Mouse (Mus musculus) midbrain, embryonic 10.5 days (tissue): ENCODE measurements around the gene St6galnac5. TPM values are rescaled to one million over a fixed set of nuclear protein-coding genes. Genes with fewer than 3 reads are reported as not detected.

ENCODE experiments used
- DNase-seq: peaks from one replicate; pipeline ENCODE4 v3.0.0-alpha.2; 2017; ENCODE audit warnings: low spot score
- H3K27ac ChIP-seq: fragments of 300-500 bp; sonication (generic); replicated peaks from 2 replicates; pipeline ENCODE4 v1.5.1; 2016; ENCODE audit warnings: mild to moderate bottlenecking
- H3K27me3 ChIP-seq: fragments of 300-500 bp; sonication (generic); 2 replicates; pipeline ENCODE4 v1.6.1; 2016; ENCODE audit warnings: low read depth, mild to moderate bottlenecking; ENCODE audit not compliant: poor library complexity, severe bottlenecking
- H3K36me3 ChIP-seq: fragments of 300-500 bp; sonication (generic); 2 replicates; pipeline ENCODE4 v1.6.1; 2016; ENCODE audit warnings: mild to moderate bottlenecking, moderate library complexity
- H3K4me1 ChIP-seq: fragments of 300-500 bp; sonication (generic); 2 replicates; pipeline ENCODE4 v1.6.1; 2016
- H3K4me3 ChIP-seq: fragments of 300-500 bp; sonication (generic); 2 replicates; pipeline ENCODE4 v1.5.1; 2016; ENCODE audit warnings: mild to moderate bottlenecking, moderate library complexity
- H3K9me3 ChIP-seq: fragments of 300-500 bp; sonication (generic); replicated peaks from 2 replicates; pipeline ENCODE4 v1.6.1; 2016; ENCODE audit warnings: mild to moderate bottlenecking
- WGBS: fragments of 180-500 bp; shearing (Covaris S2); methylation state at CpG from one replicate; pipeline ENCODE4 v1.1.7; 2016; 5-methylcytosine and 5-hydroxymethylcytosine counted together
- polyA plus RNA-seq: library from polyadenylated mRNA; unstranded; fragments of >200 nt; fragmentation: Nextera tagmentation; extraction: Ambion mirVana; gene quantifications from 2 replicates; pipeline ENCODE4 v1.2.1, GENCODE M21; 2016

St6galnac5 gene
- polyA plus RNA-seq, 1 experiment from 2014 or later, result 1.5 TPM

DNA sequence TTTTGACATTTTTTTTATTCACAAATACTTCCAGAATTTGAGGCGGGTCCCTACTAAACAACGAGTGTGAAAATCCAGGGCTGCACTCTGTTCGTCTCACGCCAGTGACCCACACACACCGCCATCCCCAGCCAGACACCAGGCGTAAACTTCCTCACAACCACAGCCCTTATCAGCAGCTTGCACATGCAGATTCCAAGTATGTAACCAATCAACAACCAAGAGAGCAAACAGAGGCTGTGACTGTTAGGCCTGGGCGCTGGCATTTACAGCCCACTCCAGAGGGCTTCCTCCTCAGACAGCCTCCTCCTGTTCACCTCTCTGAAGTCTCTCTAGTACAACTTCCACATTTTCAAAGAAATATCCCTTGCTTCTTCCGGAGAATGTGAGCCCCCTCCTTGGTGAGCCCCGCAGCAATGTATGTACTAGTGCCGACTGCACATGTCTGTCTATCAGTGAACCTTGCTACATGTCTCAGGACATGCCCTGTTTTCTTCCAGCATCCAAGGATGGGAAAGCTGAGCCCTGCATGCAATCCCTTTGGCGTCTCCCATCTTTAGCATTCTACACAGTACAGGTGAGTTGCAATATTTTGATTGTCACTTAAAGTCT, 2.5 kb downstream of the St6galnac5 start:
- H3K27me3 ChIP-seq, result peaks cover 56% of the 10 kb centered on the region
- H3K4me3 ChIP-seq, result no peak overlapping the region
- no peak for DNase-seq
- no peaks in the 10 kb centered on the region for H3K9me3 ChIP-seq
- WGBS, result 74% methylated on average over 11 of the region's 11 CpGs
- H3K4me1 ChIP-seq, result peaks cover 26% of the 10 kb centered on the region
- no peak overlapping the region for H3K27ac ChIP-seq
- H3K36me3 ChIP-seq, result no peaks in the 10 kb centered on the region

DNA sequence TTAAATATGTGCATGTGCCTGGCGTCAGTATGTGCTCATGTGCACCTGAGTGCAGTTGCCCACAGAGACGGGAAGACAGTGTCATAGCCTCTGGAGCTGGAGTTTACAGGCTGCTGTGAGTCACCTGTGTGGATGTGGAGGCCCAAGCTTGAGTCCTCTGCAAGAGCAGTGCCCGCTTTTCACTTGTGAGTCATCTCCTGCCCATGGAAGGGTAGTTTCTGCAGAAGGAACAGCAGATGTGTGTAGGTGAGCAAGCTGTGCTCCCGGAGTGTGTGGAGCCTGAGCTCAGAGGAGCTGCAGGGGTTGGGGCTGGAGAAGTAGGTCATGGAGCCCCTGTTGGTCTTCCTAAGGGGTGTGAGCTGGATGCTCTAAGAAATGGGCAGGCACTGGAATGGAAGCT, 10.7 kb downstream of the St6galnac5 start:
- H3K27me3 ChIP-seq, result no peaks in the 10 kb centered on the region
- WGBS, result 89% methylated on average over 4 of the region's 4 CpGs

DNA sequence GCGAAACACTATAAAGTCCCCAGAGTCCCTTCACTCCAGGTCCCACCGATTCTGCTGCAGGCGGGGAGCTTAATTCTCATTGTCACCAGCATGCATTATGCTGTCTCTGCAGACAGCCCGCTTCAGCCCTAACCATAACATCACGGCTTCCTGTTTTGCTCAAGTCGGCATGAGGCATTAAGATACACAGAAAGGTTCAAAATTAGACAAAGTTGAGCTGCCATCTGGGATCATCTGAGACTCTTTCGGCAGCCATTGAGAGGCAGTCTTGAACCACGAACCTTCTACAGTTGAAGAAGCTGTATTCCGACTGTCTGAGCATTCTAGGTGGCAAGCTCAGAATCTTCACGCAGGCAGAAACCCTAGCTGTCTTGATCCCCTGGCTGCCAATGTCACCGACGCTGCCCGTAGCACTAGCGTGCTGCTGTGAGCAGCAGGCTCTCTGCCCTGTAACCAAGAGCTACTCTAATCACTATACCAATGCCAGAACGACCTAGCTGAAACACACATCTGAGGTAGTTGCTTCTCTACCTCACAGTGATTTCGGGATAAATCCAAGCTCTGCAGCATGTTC, 12.2 kb downstream of the St6galnac5 start:
- WGBS, result 78% methylated on average over 16 of the region's 16 CpGs
- Histone ChIP-seq H3K4me3 (no peak overlapping the region), H3K36me3 (no peaks in the 10 kb centered on the region), H3K9me3 (no peaks in the 10 kb centered on the region), H3K4me1 (no peaks in the 10 kb centered on the region), H3K27me3 (no peaks in the 10 kb centered on the region), H3K27ac (no peak overlapping the region)
- no peak for DNase-seq

More for the DNA sequence above, 10.7 kb downstream of the St6galnac5 start:
- H3K4me1 ChIP-seq, result 0 out of 2 replicates have a peak, but pooled peaks cover 4% of the 10 kb centered on the region
- no peak overlapping the region for H3K4me3 ChIP-seq
- no peak overlapping the region for H3K27ac ChIP-seq
- no peak for DNase-seq
- H3K36me3 ChIP-seq, result no peaks in the 10 kb centered on the region
- no peaks in the 10 kb centered on the region for H3K9me3 ChIP-seq

DNA sequence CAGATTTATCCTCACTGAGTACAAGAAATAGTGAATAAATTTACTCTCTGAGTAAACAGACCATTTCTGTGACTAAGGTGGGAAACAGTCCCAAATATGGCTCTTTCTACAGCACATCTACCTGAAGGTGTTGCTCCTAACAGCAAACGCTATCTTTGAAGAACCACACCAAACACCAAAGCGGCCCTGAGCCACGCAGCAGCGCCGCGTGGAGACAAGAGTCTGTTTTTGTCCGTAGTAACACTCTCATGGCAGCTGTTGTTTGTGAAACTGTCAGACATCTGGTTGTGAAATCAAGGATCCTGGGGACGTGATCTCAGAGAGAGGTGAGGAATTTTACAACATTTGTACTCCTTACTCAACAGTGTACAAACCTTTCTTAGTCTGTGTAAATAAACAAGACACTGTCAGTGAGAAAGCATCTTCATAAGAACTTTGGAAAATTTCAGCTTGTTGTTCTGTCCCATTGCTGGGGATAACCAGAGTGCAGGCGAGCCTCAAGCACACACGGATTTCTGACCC, 20.1 kb downstream of the St6galnac5 start:
- no peak for DNase-seq
- WGBS, result 81% methylated on average over 10 of the region's 10 CpGs
- Histone ChIP-seq H3K4me1 (no peaks in the 10 kb centered on the region), H3K4me3 (no peak overlapping the region), H3K36me3 (no peaks in the 10 kb centered on the region), H3K27me3 (no peaks in the 10 kb centered on the region), H3K27ac (no peak overlapping the region), H3K9me3 (no peaks in the 10 kb centered on the region)

DNA sequence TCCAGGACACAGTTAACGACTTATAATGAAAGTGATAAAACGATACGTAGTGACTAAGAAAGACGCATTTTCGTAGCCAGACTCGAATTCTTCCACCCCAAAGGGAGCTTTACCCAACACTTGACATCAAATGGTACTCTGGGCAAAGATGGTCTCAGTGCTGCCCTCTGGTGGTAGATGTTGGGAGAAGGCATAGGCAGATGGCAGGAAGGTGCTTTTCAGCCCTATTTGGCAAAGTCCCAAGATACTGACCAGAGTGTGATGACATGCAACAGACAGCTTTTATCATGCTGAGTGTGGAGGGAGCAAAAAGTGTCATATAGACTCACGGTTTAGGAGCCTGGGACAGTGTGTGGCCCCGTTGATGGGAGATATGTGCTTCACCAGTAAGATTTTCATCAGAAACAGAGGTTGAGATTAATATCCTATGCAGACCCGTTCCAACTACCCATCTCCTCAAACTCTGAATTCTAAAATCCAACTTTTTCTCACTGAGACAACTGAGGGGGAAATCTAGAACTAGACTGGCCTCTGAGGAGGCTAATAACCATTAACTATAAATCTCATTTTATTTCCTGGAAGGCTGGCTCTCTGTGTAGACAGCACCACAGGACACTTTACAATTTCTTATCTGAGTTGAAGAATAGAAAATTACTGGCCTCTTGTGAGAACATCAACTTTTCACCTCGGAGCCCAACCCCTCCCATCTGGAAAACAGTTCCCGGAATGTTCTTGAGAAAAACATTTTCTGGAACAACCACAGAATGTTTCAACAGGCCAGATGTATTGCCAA, 23.5 kb downstream of the St6galnac5 start:
- no peaks in the 10 kb centered on the region for H3K4me1 ChIP-seq
- no peaks in the 10 kb centered on the region for H3K27me3 ChIP-seq
- H3K36me3 ChIP-seq, result no peaks in the 10 kb centered on the region
- WGBS, result 73% methylated on average over 11 of the region's 11 CpGs
- DNase-seq, result peak; percentile 67
- no peak overlapping the region for H3K27ac ChIP-seq
- no peaks in the 10 kb centered on the region for H3K9me3 ChIP-seq
- H3K4me3 ChIP-seq, result no peak overlapping the region

DNA sequence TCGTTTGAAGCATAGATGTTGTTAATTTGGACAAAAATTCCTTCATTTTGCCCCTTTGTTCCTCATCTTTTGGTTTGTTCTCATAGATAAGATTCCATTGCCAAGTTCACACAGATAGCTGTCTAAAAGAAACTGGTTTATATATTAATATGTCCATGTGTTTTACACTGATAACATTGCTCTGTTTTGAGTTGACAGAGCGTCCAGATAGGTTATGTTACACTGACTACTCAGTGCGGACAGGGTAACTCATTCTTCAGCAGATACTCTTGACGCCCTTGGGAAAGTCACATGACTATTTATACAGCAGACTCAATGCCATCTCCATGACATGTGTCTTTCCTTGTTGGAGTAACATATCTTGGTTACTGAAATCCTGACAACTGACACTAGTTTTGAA, 25.3 kb downstream of the St6galnac5 start:
- Histone ChIP-seq H3K36me3 (no peaks in the 10 kb centered on the region), H3K4me3 (no peak overlapping the region), H3K4me1 (no peaks in the 10 kb centered on the region), H3K27me3 (no peaks in the 10 kb centered on the region), H3K9me3 (no peaks in the 10 kb centered on the region), H3K27ac (no peak overlapping the region)
- no peak for DNase-seq
- WGBS, result 90% methylated on average over 4 of the region's 4 CpGs

DNA sequence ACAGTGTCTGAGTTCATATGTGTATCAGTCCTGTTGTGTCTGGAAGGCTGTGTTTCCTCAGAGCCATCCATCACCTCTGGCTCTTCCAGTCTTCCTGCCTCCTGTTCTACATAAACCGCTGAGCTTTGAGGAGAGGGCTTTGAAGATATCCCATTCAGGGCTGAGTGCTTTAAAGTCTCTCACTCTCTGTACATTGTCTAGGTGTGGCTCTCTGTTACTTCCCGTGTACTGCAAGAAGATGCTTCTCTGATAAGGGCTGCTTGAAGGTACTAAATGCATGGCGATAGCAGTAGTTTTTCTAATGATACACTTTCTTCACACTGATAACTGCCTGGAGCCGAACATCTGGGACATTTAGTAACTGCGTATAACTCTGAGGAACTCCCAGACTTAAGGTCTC, 26.0 kb downstream of the St6galnac5 start:
- no peak overlapping the region for H3K4me3 ChIP-seq
- no peaks in the 10 kb centered on the region for H3K9me3 ChIP-seq
- H3K4me1 ChIP-seq, result no peaks in the 10 kb centered on the region
- H3K27ac ChIP-seq, result no peak overlapping the region
- no peaks in the 10 kb centered on the region for H3K36me3 ChIP-seq
- no peak for DNase-seq
- H3K27me3 ChIP-seq, result no peaks in the 10 kb centered on the region
- WGBS, result 87% methylated on average over 5 of the region's 5 CpGs

DNA sequence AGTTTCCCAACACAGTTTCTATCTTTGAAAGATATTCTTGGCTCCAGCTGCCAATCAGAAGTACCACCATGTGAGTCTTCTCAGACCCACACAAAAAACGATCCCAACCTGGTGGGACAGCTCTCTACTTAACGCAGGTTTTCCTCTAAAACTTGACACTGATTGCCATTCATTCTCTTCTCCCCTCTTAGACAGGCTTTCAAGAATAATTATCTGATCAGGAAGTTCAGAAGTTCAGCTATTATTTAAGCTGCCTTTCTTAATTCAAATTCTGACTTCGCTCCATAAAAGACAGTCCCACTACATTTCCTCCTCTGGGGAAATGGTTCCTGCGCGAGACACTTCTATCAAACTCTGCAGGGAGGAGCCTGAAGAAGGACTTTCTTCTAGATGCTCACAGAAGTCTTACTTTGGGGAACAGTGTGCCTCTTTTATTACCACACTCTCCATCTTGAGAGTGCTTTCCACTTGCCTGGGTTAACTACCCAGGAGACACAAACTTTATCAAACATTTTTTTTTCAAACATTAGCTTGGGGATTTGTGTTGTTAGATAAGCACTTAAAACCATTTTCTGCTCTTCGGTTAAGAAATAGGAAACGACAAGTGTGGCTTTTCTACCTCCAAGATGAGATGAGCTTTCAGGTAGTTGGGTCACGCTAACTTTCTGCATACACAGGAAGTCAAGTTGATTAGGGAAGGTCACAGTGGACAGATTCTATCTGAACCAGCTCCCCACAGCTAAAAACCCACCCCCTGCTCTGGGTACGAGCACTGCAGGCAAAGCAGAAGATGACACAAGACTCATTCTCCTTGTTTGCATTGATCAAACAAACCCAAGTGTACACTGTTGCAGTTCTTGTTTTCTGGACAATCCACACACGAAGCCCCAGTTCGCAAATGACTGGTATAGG, 30.2 kb downstream of the St6galnac5 start:
- no peak for DNase-seq
- Histone ChIP-seq H3K9me3 (no peaks in the 10 kb centered on the region), H3K36me3 (no peaks in the 10 kb centered on the region), H3K4me3 (no peak overlapping the region), H3K27me3 (no peaks in the 10 kb centered on the region), H3K4me1 (no peaks in the 10 kb centered on the region), H3K27ac (no peak overlapping the region)
- WGBS, result 84% methylated on average over 11 of the region's 11 CpGs

DNA sequence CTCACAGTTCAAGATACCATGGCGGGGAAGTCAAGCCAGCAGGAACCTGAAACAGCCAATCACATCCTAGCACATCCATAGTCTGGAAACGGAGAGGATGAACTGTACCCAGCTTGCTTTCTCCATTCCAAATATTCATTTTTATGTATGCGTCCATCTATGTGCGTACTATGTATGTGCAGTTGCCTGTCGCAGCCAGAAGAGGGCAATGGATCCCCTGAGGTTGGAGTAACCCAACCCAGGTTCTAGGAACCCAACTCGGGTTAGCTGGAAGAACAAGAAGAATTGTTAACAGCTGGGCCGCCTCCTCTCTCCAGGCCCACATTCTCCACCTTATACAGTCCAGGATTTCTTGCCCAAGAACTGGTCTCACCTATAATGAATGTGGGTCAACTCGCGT, 31.1 kb downstream of the St6galnac5 start:
- H3K4me3 ChIP-seq, result no peak overlapping the region
- no peak overlapping the region for H3K27ac ChIP-seq
- no peak for DNase-seq
- no peaks in the 10 kb centered on the region for H3K4me1 ChIP-seq
- 90% methylated on average over 9 of the region's 9 CpGs for WGBS
- H3K36me3 ChIP-seq, result no peaks in the 10 kb centered on the region
- no peaks in the 10 kb centered on the region for H3K9me3 ChIP-seq
- H3K27me3 ChIP-seq, result no peaks in the 10 kb centered on the region

DNA sequence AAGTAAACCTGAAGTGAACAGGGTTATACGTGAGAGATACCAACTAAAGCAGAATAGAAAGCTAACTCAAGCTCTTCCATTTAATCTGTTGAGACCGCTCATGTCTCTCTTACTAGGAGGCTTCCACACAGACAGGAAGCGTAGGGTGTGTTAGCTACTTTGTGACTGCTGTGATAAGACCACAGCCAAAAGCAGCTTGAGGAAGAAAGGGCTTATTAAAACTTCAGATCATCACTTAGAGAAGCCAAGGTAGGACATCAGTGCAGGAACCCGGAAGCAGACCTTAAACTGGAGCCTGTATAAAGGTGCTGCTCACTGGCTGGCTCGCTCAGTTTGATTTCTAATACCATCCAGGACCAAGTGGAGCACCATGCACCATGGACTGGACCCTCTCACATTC, 31.7 kb downstream of the St6galnac5 start:
- no peaks in the 10 kb centered on the region for H3K36me3 ChIP-seq
- no peak overlapping the region for H3K4me3 ChIP-seq
- WGBS, result 85% methylated on average over 5 of the region's 5 CpGs
- no peaks in the 10 kb centered on the region for H3K4me1 ChIP-seq
- H3K9me3 ChIP-seq, result no peaks in the 10 kb centered on the region
- no peak overlapping the region for H3K27ac ChIP-seq
- no peak for DNase-seq
- no peaks in the 10 kb centered on the region for H3K27me3 ChIP-seq

DNA sequence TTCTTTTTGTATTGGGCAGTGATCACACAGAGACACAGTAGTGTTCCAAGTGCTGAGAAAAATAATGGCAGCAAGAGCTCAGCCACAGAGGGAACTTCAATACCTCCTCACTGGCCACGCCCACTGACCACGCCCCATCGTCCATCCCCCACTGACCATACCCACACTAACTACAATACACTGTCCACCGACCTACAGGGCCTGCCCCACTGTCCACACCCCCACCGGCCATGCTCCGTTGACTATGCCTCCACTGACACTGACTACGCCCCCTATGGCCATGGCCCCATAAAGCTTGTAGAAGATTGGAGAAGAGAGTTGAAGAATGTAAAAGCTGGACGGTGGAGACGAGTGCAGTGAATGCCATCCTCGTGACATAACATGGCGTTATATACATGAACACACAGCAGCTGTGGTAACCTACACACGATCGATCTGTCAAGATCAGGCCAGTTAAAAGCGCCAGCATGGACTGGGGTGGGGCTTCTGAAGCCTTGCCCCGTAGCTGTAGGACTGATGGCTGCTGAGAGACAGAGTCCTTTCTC, 32.7 kb downstream of the St6galnac5 start:
- 94% methylated on average over 15 of the region's 15 CpGs for WGBS
- Histone ChIP-seq H3K9me3 (no peaks in the 10 kb centered on the region), H3K27ac (no peak overlapping the region), H3K27me3 (no peaks in the 10 kb centered on the region), H3K4me1 (peaks cover 7% of the 10 kb centered on the region), H3K4me3 (no peak overlapping the region), H3K36me3 (no peaks in the 10 kb centered on the region)
- no peak for DNase-seq

DNA sequence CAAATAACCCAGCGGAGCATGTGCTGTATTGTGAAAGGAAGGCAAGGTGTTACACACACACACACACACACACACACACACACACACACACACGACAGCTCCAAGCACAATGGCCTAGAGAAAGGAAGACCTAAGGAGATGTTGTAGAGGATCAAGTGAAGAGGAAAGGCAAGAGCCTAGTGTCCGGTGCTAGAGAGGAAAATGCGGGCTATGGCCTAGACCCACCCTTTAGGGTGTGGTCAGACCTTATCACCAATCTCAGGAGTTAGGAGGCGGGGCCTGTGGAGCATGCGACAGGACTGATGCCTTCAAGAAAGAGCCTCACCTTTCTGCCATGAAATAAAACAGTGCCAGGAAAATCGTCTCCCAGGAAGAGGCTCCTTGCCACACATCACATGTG, 33.5 kb downstream of the St6galnac5 start:
- Histone ChIP-seq H3K4me3 (no peak overlapping the region), H3K27me3 (no peaks in the 10 kb centered on the region), H3K36me3 (no peaks in the 10 kb centered on the region), H3K27ac (no peak overlapping the region), H3K9me3 (no peaks in the 10 kb centered on the region), H3K4me1 (peaks cover 14% of the 10 kb centered on the region)
- no peak for DNase-seq
- WGBS, result 94% methylated on average over 7 of the region's 7 CpGs
